Mouse (Mus musculus) heart, embryonic 15.5 days (tissue): ENCODE measurements at regions not wholly inside any gene's neighbourhood (a gene's known extent, or its start where the extent isn't known, plus 50 kb on each side); places are given as distances from the start of the nearest gene placed in this dataset.

Source experiments
- ATAC-seq: fragments of 200-750 bp; cut with Nextera tagmentation; replicated peaks from 2 replicates; pipeline ENCODE4 v1.8.0; 2017; ENCODE audit warnings: low read depth, moderate TSS enrichment; ENCODE audit not compliant: insufficient number of reproducible peaks, insufficient read depth, low FRiP score
- H3K27ac ChIP-seq: fragments of 300-500 bp; sonication (generic); 2 replicates; pipeline ENCODE4 v1.5.1; 2015; ENCODE audit warnings: mild to moderate bottlenecking, inconsistent platforms
- H3K27me3 ChIP-seq: fragments of 300-500 bp; sonication (generic); 2 replicates; pipeline ENCODE4 v1.6.1; 2015; ENCODE audit warnings: inconsistent platforms
- H3K36me3 ChIP-seq: fragments of 300-500 bp; sonication (generic); 2 replicates; pipeline ENCODE4 v1.6.1; 2015; ENCODE audit warnings: mild to moderate bottlenecking, inconsistent platforms
- H3K4me1 ChIP-seq: fragments of 300-500 bp; sonication (generic); replicated peaks from 2 replicates; pipeline ENCODE4 v1.6.1; 2015; ENCODE audit warnings: inconsistent platforms
- H3K4me2 ChIP-seq: fragments of 300-500 bp; sonication (generic); 2 replicates; pipeline ENCODE4 v1.6.1; 2015; ENCODE audit warnings: inconsistent platforms, mild to moderate bottlenecking, moderate library complexity
- H3K4me3 ChIP-seq: fragments of 300-500 bp; sonication (generic); 2 replicates; pipeline ENCODE4 v1.5.1; 2015; ENCODE audit warnings: mild to moderate bottlenecking, inconsistent platforms
- H3K9ac ChIP-seq: fragments of 300-500 bp; sonication (generic); 2 replicates; pipeline ENCODE4 v1.6.1; 2015; ENCODE audit warnings: mild to moderate bottlenecking, inconsistent platforms
- H3K9me3 ChIP-seq: fragments of 300-500 bp; sonication (generic); replicated peaks from 2 replicates; pipeline ENCODE4 v1.6.1; 2016; ENCODE audit warnings: inconsistent platforms
- WGBS: fragments of 180-500 bp; shearing (Covaris S2); methylation state at CpG from one replicate; pipeline ENCODE4 v1.1.7; 2015; ENCODE audit warnings: mixed read lengths; 5-methylcytosine and 5-hydroxymethylcytosine counted together

GRCm38 (mm10) chr10:83937168-83937567 lies 214.5 kb downstream of the 1500009L16Rik start:
- no peaks in the 10 kb centered on the region for H3K27me3 ChIP-seq
- H3K9ac ChIP-seq, result no peak overlapping the region
- no peaks in the 10 kb centered on the region for H3K36me3 ChIP-seq
- H3K9me3 ChIP-seq, result no peaks in the 10 kb centered on the region
- WGBS, result 20% methylated on average over 9 of the region's 9 CpGs
- no peak overlapping the region for H3K4me2 ChIP-seq
- peaks cover 10% of the 10 kb centered on the region for H3K4me1 ChIP-seq
- H3K27ac ChIP-seq, result no peak overlapping the region
- ATAC-seq, result 0 out of 2 replicates have a peak, but pooled peaks have one; percentile 27
- H3K4me3 ChIP-seq, result no peak overlapping the region

GRCm38 (mm10) chr10:83942101-83942500 lies 219.4 kb downstream of the 1500009L16Rik start:
- 36% methylated on average over 3 of the region's 3 CpGs for WGBS

DNA sequence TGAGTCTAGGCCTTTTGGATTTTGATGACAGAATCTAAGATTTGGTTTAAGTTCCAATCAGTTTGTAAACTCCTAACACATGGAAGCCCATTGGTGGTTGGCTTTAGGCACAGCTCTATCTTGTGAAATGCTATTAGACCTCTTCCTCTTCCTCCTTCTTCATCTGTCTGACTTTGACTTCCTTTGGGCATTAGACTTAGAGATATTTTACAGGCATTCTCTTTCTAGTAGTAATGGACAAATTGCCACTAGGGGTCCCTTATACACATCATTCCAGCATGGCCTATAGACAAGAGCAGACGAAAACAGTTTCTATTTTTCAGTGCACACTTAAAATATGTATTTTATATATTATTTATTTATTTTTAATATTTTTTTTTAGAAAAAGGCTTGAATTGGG lies 221.5 kb downstream of the 1500009L16Rik start:
- Histone ChIP-seq H3K27me3 (no peaks in the 10 kb centered on the region), H3K27ac (no peak overlapping the region), H3K9ac (no peak overlapping the region), H3K36me3 (no peaks in the 10 kb centered on the region), H3K4me1 (peaks cover 8% of the 10 kb centered on the region; the same call in 1 of the 2 replicates), H3K4me3 (no peak overlapping the region), H3K4me2 (no peak overlapping the region), H3K9me3 (no peaks in the 10 kb centered on the region)
- no peak for ATAC-seq
- WGBS, result 78% methylated on average over 1 of the region's 1 CpGs

More at GRCm38 (mm10) chr10:83942101-83942500, 219.4 kb downstream of the 1500009L16Rik start:
- no peak overlapping the region for H3K4me3 ChIP-seq
- H3K9ac ChIP-seq, result no peak overlapping the region
- peaks cover 12% of the 10 kb centered on the region for H3K4me1 ChIP-seq
- no peak overlapping the region for H3K27ac ChIP-seq
- H3K27me3 ChIP-seq, result no peaks in the 10 kb centered on the region
- H3K9me3 ChIP-seq, result no peaks in the 10 kb centered on the region
- no peak for ATAC-seq
- H3K36me3 ChIP-seq, result no peaks in the 10 kb centered on the region
- H3K4me2 ChIP-seq, result no peak overlapping the region

- Histone ChIP-seq H3K4me2 (no peak overlapping the region), H3K27ac (no peak overlapping the region), H3K9ac (no peak overlapping the region), H3K4me3 (no peak overlapping the region), H3K4me1 (peaks cover 8% of the 10 kb centered on the region; the same call in 1 of the 2 replicates), H3K27me3 (no peaks in the 10 kb centered on the region), H3K9me3 (no peaks in the 10 kb centered on the region), H3K36me3 (no peaks in the 10 kb centered on the region)
- ATAC-seq, result no peak
- WGBS, result 89% methylated on average over 10 of the region's 10 CpGs
These were observed 222.2 kb downstream of the 1500009L16Rik start for GRCm38 (mm10) chr10:83944897-83945296.

DNA sequence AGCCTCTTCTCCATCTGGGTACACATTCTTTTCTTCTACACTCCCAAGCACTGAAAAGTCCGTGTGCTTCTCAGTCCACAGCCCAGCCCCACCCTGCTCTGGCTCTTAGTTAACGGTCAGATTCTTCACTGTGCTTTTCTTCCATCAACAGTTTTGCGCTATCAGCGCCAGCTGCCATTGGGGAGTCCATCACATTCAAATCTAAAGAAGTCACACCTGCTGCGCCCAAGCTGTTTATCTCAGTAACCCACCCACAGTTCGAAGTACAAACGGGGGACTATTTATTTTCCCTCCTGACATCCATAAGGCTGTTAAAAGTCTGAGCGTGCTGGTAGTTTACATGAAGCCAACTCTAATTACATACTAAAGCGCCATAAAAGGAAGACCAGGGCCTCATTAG lies 222.8 kb downstream of the 1500009L16Rik start:
- H3K27me3 ChIP-seq, result no peaks in the 10 kb centered on the region
- no peak overlapping the region for H3K27ac ChIP-seq
- no peak for ATAC-seq
- no peaks in the 10 kb centered on the region for H3K9me3 ChIP-seq
- peaks cover 8% of the 10 kb centered on the region; the same call in 1 of the 2 replicates for H3K4me1 ChIP-seq
- WGBS, result 61% methylated on average over 9 of the region's 9 CpGs
- H3K4me2 ChIP-seq, result no peak overlapping the region
- no peak overlapping the region for H3K4me3 ChIP-seq
- no peaks in the 10 kb centered on the region for H3K36me3 ChIP-seq
- no peak overlapping the region for H3K9ac ChIP-seq

GRCm38 (mm10) chr10:83946186-83947176 lies 223.8 kb downstream of the 1500009L16Rik start:
- Histone ChIP-seq H3K4me2 (no peak overlapping the region), H3K4me3 (no peak overlapping the region), H3K27ac (no peak overlapping the region), H3K9me3 (no peaks in the 10 kb centered on the region), H3K4me1 (peaks cover 8% of the 10 kb centered on the region; the same call in 1 of the 2 replicates), H3K27me3 (no peaks in the 10 kb centered on the region), H3K36me3 (no peaks in the 10 kb centered on the region), H3K9ac (no peak overlapping the region)
- no peak for ATAC-seq
- 37% methylated on average over 11 of the region's 11 CpGs for WGBS

GRCm38 (mm10) chr10:83957118-83957759 lies 234.6 kb downstream of the 1500009L16Rik start:
- no peak overlapping the region for H3K9ac ChIP-seq
- H3K27ac ChIP-seq, result no peak overlapping the region
- no peaks in the 10 kb centered on the region for H3K9me3 ChIP-seq
- H3K4me3 ChIP-seq, result no peak overlapping the region
- ATAC-seq, result no peak
- H3K36me3 ChIP-seq, result no peaks in the 10 kb centered on the region
- H3K4me1 ChIP-seq, result no peaks in the 10 kb centered on the region
- no peak overlapping the region for H3K4me2 ChIP-seq
- WGBS, result 63% methylated on average over 18 of the region's 18 CpGs
- no peaks in the 10 kb centered on the region for H3K27me3 ChIP-seq

- H3K4me1 ChIP-seq, result no peaks in the 10 kb centered on the region
- no peak overlapping the region for H3K9ac ChIP-seq
- 71% methylated on average over 3 of the region's 3 CpGs for WGBS
- no peaks in the 10 kb centered on the region for H3K27me3 ChIP-seq
- no peak overlapping the region for H3K4me2 ChIP-seq
- H3K4me3 ChIP-seq, result no peak overlapping the region
- H3K9me3 ChIP-seq, result no peaks in the 10 kb centered on the region
- ATAC-seq, result no peak
- H3K27ac ChIP-seq, result no peak overlapping the region
- no peaks in the 10 kb centered on the region for H3K36me3 ChIP-seq
These were observed 235.7 kb downstream of the 1500009L16Rik start for GRCm38 (mm10) chr10:83958397-83958796.

- H3K4me3 ChIP-seq, result no peak overlapping the region
- H3K27me3 ChIP-seq, result no peaks in the 10 kb centered on the region
- H3K36me3 ChIP-seq, result no peaks in the 10 kb centered on the region
- ATAC-seq, result no peak
- H3K27ac ChIP-seq, result no peak overlapping the region
- H3K9me3 ChIP-seq, result no peaks in the 10 kb centered on the region
- H3K4me2 ChIP-seq, result no peak overlapping the region
- H3K4me1 ChIP-seq, result no peaks in the 10 kb centered on the region
- no peak overlapping the region for H3K9ac ChIP-seq
- WGBS, result 77% methylated on average over 2 of the region's 2 CpGs
These were observed 236.2 kb downstream of the 1500009L16Rik start for GRCm38 (mm10) chr10:83958826-83959225.

- Histone ChIP-seq H3K27me3 (no peaks in the 10 kb centered on the region), H3K4me3 (no peak overlapping the region), H3K9ac (no peak overlapping the region), H3K9me3 (no peaks in the 10 kb centered on the region), H3K4me2 (no peak overlapping the region), H3K36me3 (no peaks in the 10 kb centered on the region), H3K4me1 (no peaks in the 10 kb centered on the region), H3K27ac (no peak overlapping the region)
- no peak for ATAC-seq
- WGBS, result 75% methylated on average over 12 of the region's 12 CpGs
These were observed 240.6 kb downstream of the 1500009L16Rik start for GRCm38 (mm10) chr10:83963232-83963760.
